Mouse (Mus musculus) CH12.LX (cell line): ENCODE results near the gene Fggy.

Source experiments
- CHD2 ChIP-seq: IDR thresholded peaks from 2 replicates; pipeline ENCODE4 v1.6.1; 2011; ENCODE audit warnings: low read length, improper control_type of control experiment
- CTCF ChIP-seq, 2 experiments: IDR thresholded peaks in 1 of 2; conservative IDR thresholded peaks in 1 of 2; 2 replicates each; pipeline ENCODE4 v1.5.1; 2011 to 2012; ENCODE audit warnings: low read depth in 2 of 2, low read length in 2 of 2, improper control_type of control experiment in 1 of 2, inconsistent platforms in 1 of 2, mild to moderate bottlenecking in 1 of 2, moderate library complexity in 1 of 2
- ELF1 ChIP-seq: IDR thresholded peaks from 2 replicates; pipeline ENCODE4 v1.6.1; 2014; ENCODE audit warnings: low read depth, mild to moderate bottlenecking, inconsistent platforms, low read length, improper control_type of control experiment
- MAX ChIP-seq: IDR thresholded peaks from 2 replicates; pipeline ENCODE4 v1.6.1; 2011; ENCODE audit warnings: low read length, improper control_type of control experiment
- MYC ChIP-seq: IDR thresholded peaks from 2 replicates; pipeline ENCODE4 v1.6.1; 2011; ENCODE audit warnings: low read depth, mild to moderate bottlenecking, improper control_type of control experiment, low read length
- POLR2A ChIP-seq: IDR thresholded peaks from 2 replicates; pipeline ENCODE4 v1.6.1; 2011; ENCODE audit warnings: low read depth, mild to moderate bottlenecking, improper control_type of control experiment, low read length
- UBTF ChIP-seq: IDR thresholded peaks from 2 replicates; pipeline ENCODE4 v1.6.1; 2012; ENCODE audit warnings: low read depth, mild to moderate bottlenecking, inconsistent platforms, low read length, improper control_type of control experiment, moderate library complexity
- ZC3H11A ChIP-seq: IDR thresholded peaks from 2 replicates; pipeline ENCODE4 v1.6.1; 2012; ENCODE audit warnings: low read depth, mild to moderate bottlenecking, inconsistent platforms, low read length, improper control_type of control experiment
- ZNF384 ChIP-seq: IDR thresholded peaks from 2 replicates; pipeline ENCODE4 v1.6.1; 2012; ENCODE audit warnings: low read depth, low read length, improper control_type of control experiment, inconsistent platforms

GRCm38 (mm10) chr4:95787609-95788008, 230.3 kb downstream of the Fggy start:
- no peak for TF ChIP-seq CTCF (conservative IDR thresholded peaks at IDR 0.05 in 1 of 2, IDR thresholded peaks at IDR 0.05 in 1 of 2; ENCODE audit: low read depth in 2 of 2, low read length in 2 of 2)
- no peak for TF ChIP-seq POLR2A
- no peak for TF ChIP-seq ZNF384
- TF ChIP-seq UBTF, result no peak
- TF ChIP-seq CHD2, result no peak
- no peak for TF ChIP-seq MAX
- TF ChIP-seq ZC3H11A, result no peak
- no peak for TF ChIP-seq ELF1
- no peak for TF ChIP-seq MYC
